Mouse (Mus musculus): ENCODE results near the gene Gm11168.
"Not testable (repeated sequence)": the region's sequence is repeated elsewhere in the genome, so short reads cannot be mapped to it uniquely, and the experiment has no call there.

DNA sequence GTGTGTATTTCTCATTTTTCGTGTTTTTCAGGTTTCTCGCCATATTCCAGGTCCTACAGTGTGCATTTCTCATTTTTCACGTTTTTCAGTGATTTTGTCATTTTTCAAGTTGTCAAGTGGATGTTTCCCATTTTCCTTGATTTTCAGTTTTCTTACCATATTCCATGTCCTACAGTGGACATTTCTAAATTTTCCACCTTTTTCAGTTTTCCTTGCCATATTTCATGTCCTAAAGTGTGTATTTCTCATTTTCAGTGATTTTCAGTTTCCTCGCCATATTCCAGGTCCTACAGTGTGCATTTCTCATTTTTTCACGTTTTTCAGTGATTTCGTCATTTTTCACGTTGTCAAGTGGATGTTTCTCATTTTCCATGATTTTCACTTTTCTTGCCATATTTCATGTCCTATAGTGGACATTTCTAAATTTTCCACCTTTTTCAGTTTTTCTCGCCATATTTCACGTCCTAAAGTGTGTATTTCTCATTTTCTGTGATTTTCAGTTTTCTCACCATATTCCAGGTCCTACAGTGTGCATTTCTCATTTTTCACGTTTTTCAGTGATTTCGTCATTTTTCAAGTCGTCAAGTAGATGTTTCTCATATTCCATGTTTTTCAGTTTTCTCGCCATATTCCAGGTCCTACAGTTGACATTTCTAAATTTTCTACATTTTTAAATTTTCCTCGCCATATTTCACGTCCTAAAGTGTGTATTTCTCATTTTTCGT lies 26.3 kb downstream of the Gm11168 start:
- TF ChIP-seq EP300, CTCF (IDR thresholded peaks at IDR 0.05; ENCODE audit: low read depth): not testable (repeated sequence)
